Mouse (Mus musculus) midbrain, embryonic 13.5 days (tissue): Measurements from ENCODE around the gene Lemd1. TPM values are rescaled to one million over a fixed set of nuclear protein-coding genes. Genes with fewer than 3 reads are reported as not detected.

Source experiments
- ATAC-seq: fragments of 200-750 bp; cut with Nextera tagmentation; 2 replicates; pipeline ENCODE4 v1.8.0; 2017; ENCODE audit warnings: mild to moderate bottlenecking, moderate TSS enrichment, moderate library complexity
- H3K27ac ChIP-seq: fragments of 300-500 bp; sonication (generic); 2 replicates; pipeline ENCODE4 v1.5.1; 2015; ENCODE audit warnings: inconsistent platforms, mild to moderate bottlenecking, moderate library complexity
- H3K27me3 ChIP-seq: fragments of 300-500 bp; sonication (generic); 2 replicates; pipeline ENCODE4 v1.6.1; 2015; ENCODE audit warnings: mild to moderate bottlenecking, inconsistent platforms
- H3K36me3 ChIP-seq: fragments of 300-500 bp; sonication (generic); 2 replicates; pipeline ENCODE4 v1.6.1; 2015; ENCODE audit warnings: mild to moderate bottlenecking, inconsistent platforms
- H3K4me1 ChIP-seq: fragments of 300-500 bp; sonication (generic); replicated peaks from 2 replicates; pipeline ENCODE4 v1.6.1; 2015; ENCODE audit warnings: inconsistent platforms
- H3K4me2 ChIP-seq: fragments of 300-500 bp; sonication (generic); replicated peaks from 2 replicates; pipeline ENCODE4 v1.6.1; 2015; ENCODE audit warnings: moderate library complexity, mild to moderate bottlenecking, inconsistent platforms
- H3K4me3 ChIP-seq: fragments of 300-500 bp; sonication (generic); replicated peaks from 2 replicates; pipeline ENCODE4 v1.5.1; 2015; ENCODE audit warnings: mild to moderate bottlenecking, inconsistent platforms
- H3K9ac ChIP-seq: fragments of 300-500 bp; sonication (generic); replicated peaks from 2 replicates; pipeline ENCODE4 v1.6.1; 2015; ENCODE audit warnings: mild to moderate bottlenecking, inconsistent platforms
- H3K9me3 ChIP-seq: fragments of 300-500 bp; sonication (generic); 2 replicates; pipeline ENCODE4 v1.6.1; 2016; ENCODE audit warnings: mild to moderate bottlenecking, inconsistent platforms
- WGBS: fragments of 180-500 bp; shearing (Covaris S2); methylation state at CpG from one replicate; pipeline ENCODE4 v1.1.7; 2015; 5-methylcytosine and 5-hydroxymethylcytosine counted together
- polyA plus RNA-seq: library from polyadenylated mRNA; unstranded; fragments of >200 nt; fragmentation: Nextera tagmentation; extraction: Ambion mirVana; gene quantifications from 2 replicates; pipeline ENCODE4 v1.2.1, GENCODE M21; 2015

Gene Lemd1
- polyA plus RNA-seq, 1 experiment from 2014 or later = 19.5 TPM

GRCm38 (mm10) chr1:132168115-132168767, 23.0 kb upstream of the Lemd1 start:
- Histone ChIP-seq H3K4me2 (peak overlapping the region; percentile 42), H3K4me3 (0 out of 2 replicates have a peak overlapping the region, but pooled peaks have one; percentile 10), H3K9me3 (no peaks in the 10 kb centered on the region), H3K27ac (peak overlapping the region; percentile 80), H3K9ac (peak overlapping the region; percentile 44; the same call in 1 of the 2 replicates), H3K4me1 (peaks cover 44% of the 10 kb centered on the region), H3K36me3 (no peaks in the 10 kb centered on the region), H3K27me3 (peaks cover 5% of the 10 kb centered on the region; the same call in 1 of the 2 replicates)
- peak; percentile 73 for ATAC-seq
- WGBS = 8% methylated on average over 12 of the region's 12 CpGs

DNA sequence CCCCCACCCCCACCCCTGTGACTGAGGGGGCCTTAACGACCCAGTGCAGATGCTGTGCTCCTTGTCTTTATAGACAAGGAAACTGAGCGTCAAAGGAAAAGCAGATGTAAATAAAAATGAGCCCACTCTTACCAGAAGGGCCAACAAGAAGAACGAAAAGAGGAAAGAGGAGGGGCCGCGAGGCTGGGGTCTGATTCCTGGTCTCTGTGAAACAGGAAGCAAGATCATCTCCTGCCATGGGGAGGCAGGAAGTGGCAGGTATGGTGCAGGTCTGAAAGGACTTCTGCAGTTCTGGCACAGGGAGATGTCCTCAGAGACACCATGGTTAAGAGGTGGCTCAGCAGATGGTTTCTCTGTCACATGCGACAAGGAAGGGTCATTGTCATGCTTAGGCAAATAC, 20.5 kb upstream of the Lemd1 start:
- H3K4me2 ChIP-seq = no peak overlapping the region
- H3K4me3 ChIP-seq = no peak overlapping the region
- H3K4me1 ChIP-seq = peaks cover 31% of the 10 kb centered on the region
- no peak for ATAC-seq
- H3K9ac ChIP-seq = no peak overlapping the region
- H3K36me3 ChIP-seq = no peaks in the 10 kb centered on the region
- peaks cover 9% of the 10 kb centered on the region for H3K27me3 ChIP-seq
- WGBS = 68% methylated on average over 6 of the region's 6 CpGs
- no peaks in the 10 kb centered on the region for H3K9me3 ChIP-seq
- H3K27ac ChIP-seq = 0 out of 2 replicates have a peak overlapping the region, but pooled peaks have one; percentile 4

DNA sequence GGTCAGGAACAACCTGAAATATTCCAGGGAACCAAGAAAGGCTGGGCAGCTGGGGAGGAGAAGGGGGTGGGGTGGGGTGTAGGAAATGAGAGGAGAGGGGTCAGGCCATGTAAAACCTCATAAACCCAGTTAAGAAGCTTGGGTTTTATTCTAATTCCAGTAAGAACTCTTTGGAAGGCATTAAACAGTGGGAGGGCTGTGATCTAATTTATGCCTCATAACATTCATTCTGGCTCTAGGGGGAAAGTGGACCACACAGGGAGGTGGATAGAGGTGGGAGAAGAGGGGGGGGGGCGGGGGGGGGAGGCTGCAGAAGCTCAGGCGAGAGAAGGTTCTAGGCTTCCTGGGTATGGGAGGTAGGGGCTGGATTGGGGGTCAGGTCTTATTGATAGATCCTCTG, 19.6 kb upstream of the Lemd1 start:
- Histone ChIP-seq H3K4me1 (peaks cover 31% of the 10 kb centered on the region), H3K36me3 (no peaks in the 10 kb centered on the region), H3K27ac (no peak overlapping the region; the same call in 1 of the 2 replicates), H3K9me3 (no peaks in the 10 kb centered on the region), H3K4me3 (no peak overlapping the region), H3K4me2 (no peak overlapping the region), H3K27me3 (peaks cover 9% of the 10 kb centered on the region), H3K9ac (no peak overlapping the region)
- 0% methylated on average over 1 of the region's 2 CpGs for WGBS
- ATAC-seq = no peak

GRCm38 (mm10) chr1:132186303-132186702, 4.9 kb upstream of the Lemd1 start:
- H3K27me3 ChIP-seq = peaks cover 5% of the 10 kb centered on the region; the same call in 1 of the 2 replicates
- no peaks in the 10 kb centered on the region for H3K9me3 ChIP-seq
- WGBS = 83% methylated on average over 4 of the region's 4 CpGs
- H3K36me3 ChIP-seq = no peaks in the 10 kb centered on the region
- no peak overlapping the region for H3K9ac ChIP-seq
- ATAC-seq = no peak
- H3K4me2 ChIP-seq = no peak overlapping the region
- no peak overlapping the region for H3K4me3 ChIP-seq
- no peak overlapping the region for H3K27ac ChIP-seq
- peaks cover 14% of the 10 kb centered on the region for H3K4me1 ChIP-seq

DNA sequence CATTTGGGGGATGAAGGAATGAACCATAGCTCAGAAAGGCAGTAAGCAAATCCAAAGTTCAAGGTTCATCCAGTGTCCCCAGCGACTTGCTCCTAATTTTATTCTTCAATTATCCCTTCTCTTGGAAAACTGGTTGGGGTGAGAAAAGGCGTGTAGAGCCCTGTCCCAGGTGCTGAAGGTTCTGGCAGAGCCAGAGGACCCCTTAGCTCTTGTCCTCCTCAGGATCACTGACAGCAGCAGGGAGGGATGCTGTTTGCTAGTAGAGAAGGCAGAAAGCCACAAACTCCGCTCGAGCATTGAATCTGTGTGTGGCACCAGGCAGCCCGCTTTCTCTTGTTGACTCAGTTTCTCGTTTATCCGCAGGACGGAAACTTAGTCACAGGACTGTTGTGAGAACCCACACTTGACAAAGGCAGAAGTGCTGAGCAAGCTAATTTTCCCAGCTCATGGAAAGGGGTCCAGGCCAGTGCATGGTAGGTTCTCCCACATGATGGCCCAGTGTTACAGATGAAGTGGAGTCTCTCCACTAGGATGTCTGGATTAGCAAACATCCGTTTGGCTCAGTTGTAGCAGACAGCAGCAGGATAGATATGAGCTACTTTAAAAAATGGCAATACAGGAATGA, 2.7 kb upstream of the Lemd1 start:
- Histone ChIP-seq H3K9ac (no peak overlapping the region), H3K4me3 (no peak overlapping the region), H3K36me3 (no peaks in the 10 kb centered on the region), H3K4me2 (no peak overlapping the region), H3K9me3 (no peaks in the 10 kb centered on the region), H3K4me1 (peaks cover 31% of the 10 kb centered on the region), H3K27ac (peak overlapping the region; percentile 100; the same call in 1 of the 2 replicates), H3K27me3 (0 out of 2 replicates have a peak, but pooled peaks cover 5% of the 10 kb centered on the region)
- WGBS = 56% methylated on average over 9 of the region's 9 CpGs
- ATAC-seq = no peak

- WGBS = 35% methylated on average over 4 of the region's 4 CpGs
- Histone ChIP-seq H3K4me1 (peaks cover 37% of the 10 kb centered on the region), H3K27me3 (0 out of 2 replicates have a peak, but pooled peaks cover 5% of the 10 kb centered on the region), H3K4me3 (peak overlapping the region; percentile 95; the same call in 1 of the 2 replicates), H3K9me3 (no peaks in the 10 kb centered on the region), H3K4me2 (peak overlapping the region; percentile 90), H3K27ac (peak overlapping the region; percentile 100), H3K36me3 (no peaks in the 10 kb centered on the region), H3K9ac (peak overlapping the region; percentile 100; the same call in 1 of the 2 replicates)
- ATAC-seq = no peak
Measured at GRCm38 (mm10) chr1:132189231-132189630, 2.0 kb upstream of the Lemd1 start.

GRCm38 (mm10) chr1:132190040-132190513, 1.2 kb upstream of the Lemd1 start:
- peak overlapping the region; percentile 90 for H3K4me2 ChIP-seq
- H3K27ac ChIP-seq = peak overlapping the region; percentile 100
- H3K4me3 ChIP-seq = peak overlapping the region; percentile 95
- no peaks in the 10 kb centered on the region for H3K36me3 ChIP-seq
- no peaks in the 10 kb centered on the region for H3K9me3 ChIP-seq
- H3K27me3 ChIP-seq = 0 out of 2 replicates have a peak, but pooled peaks cover 5% of the 10 kb centered on the region
- peaks cover 46% of the 10 kb centered on the region for H3K4me1 ChIP-seq
- ATAC-seq = peak; percentile 92
- under 1% methylated on average over 50 of the region's 50 CpGs for WGBS
- H3K9ac ChIP-seq = peak overlapping the region; percentile 100

GRCm38 (mm10) chr1:132190621-132191092, 574 bp upstream of the Lemd1 start:
- Histone ChIP-seq H3K27me3 (0 out of 2 replicates have a peak, but pooled peaks cover 5% of the 10 kb centered on the region), H3K9ac (peak overlapping the region; percentile 100), H3K4me1 (peaks cover 52% of the 10 kb centered on the region), H3K36me3 (no peaks in the 10 kb centered on the region), H3K27ac (peak overlapping the region; percentile 100), H3K9me3 (no peaks in the 10 kb centered on the region), H3K4me2 (peak overlapping the region; percentile 90), H3K4me3 (peak overlapping the region; percentile 95)
- WGBS = under 1% methylated on average over 62 of the region's 62 CpGs
- ATAC-seq = peak; percentile 39

GRCm38 (mm10) chr1:132191786-132192680, 802 bp downstream of the Lemd1 start:
- H3K9me3 ChIP-seq = no peaks in the 10 kb centered on the region
- peak overlapping the region; percentile 100 for H3K27ac ChIP-seq
- H3K36me3 ChIP-seq = no peaks in the 10 kb centered on the region
- peaks cover 65% of the 10 kb centered on the region for H3K4me1 ChIP-seq
- H3K27me3 ChIP-seq = 0 out of 2 replicates have a peak, but pooled peaks cover 5% of the 10 kb centered on the region
- H3K4me3 ChIP-seq = peak overlapping the region; percentile 95
- ATAC-seq = peak; percentile 44
- H3K4me2 ChIP-seq = peak overlapping the region; percentile 90
- WGBS = 2% methylated on average over 16 of the region's 16 CpGs
- peak overlapping the region; percentile 100 for H3K9ac ChIP-seq

- Histone ChIP-seq H3K27ac (peak overlapping the region; percentile 100), H3K4me3 (peak overlapping the region; percentile 95), H3K4me2 (peak overlapping the region; percentile 90), H3K9ac (peak overlapping the region; percentile 100), H3K27me3 (no peaks in the 10 kb centered on the region), H3K4me1 (peaks cover 81% of the 10 kb centered on the region), H3K36me3 (no peaks in the 10 kb centered on the region), H3K9me3 (no peaks in the 10 kb centered on the region)
- ATAC-seq = no peak
- WGBS = 63% methylated on average over 3 of the region's 3 CpGs
Measured at GRCm38 (mm10) chr1:132193806-132194205, 2.6 kb downstream of the Lemd1 start.

DNA sequence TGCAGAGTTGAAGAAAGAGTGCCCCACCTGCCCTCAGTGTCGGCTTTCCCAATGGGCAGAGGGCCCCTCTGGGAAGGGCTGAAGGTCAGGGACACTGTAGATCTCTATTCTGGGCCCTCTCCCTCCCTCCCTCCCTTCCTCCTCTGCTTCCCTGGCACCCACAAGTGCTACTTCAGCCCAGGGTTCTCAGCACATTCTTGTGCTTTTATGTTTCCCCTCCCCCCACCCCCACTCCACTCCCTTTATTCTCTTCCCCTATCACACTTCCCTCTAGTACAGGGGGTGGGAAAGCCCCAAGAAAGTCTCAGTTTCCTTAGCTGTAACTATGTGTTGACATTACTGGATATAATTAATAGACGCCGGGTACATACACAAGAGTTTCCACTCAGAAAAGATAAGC, 3.4 kb downstream of the Lemd1 start:
- Histone ChIP-seq H3K9ac (no peak overlapping the region), H3K4me1 (peaks cover 81% of the 10 kb centered on the region), H3K27me3 (no peaks in the 10 kb centered on the region), H3K4me2 (peak overlapping the region; percentile 90), H3K27ac (peak overlapping the region; percentile 10; the same call in 1 of the 2 replicates), H3K4me3 (0 out of 2 replicates have a peak overlapping the region, but pooled peaks have one; percentile 2), H3K36me3 (no peaks in the 10 kb centered on the region), H3K9me3 (no peaks in the 10 kb centered on the region)
- no peak for ATAC-seq
- WGBS = 69% methylated on average over 3 of the region's 3 CpGs
